Mouse (Mus musculus): ENCODE measurements around the gene Nat10. TPM values are rescaled to one million over a fixed set of nuclear protein-coding genes. Genes with fewer than 3 reads are reported as not detected.

The Nat10 gene
- polyA plus RNA-seq, 1 experiment from 2014 or later: 8.8 TPM

DNA sequence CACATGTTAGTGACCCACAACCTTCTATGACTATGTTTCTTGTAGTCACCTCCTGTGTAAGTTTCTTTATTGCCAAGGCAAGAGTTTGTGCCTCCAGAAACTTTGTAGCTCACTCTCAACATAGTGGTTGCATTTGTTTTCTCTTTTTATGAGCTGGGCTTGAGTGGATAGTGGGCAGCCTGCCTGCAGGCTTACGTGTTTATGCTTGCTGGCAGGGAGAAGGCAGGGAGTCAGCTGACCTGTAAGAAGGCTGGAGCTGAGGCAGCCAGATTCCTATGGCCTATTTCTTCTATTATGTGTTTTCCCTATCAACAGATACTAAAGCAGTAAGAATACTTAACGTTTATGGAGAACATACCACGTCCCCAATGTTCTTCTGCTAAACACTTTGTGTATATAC lies 64.9 kb downstream of the Nat10 start:
- Histone ChIP-seq H3K4me2 (replicated peaks; ENCODE audit: low read depth) (no peak overlapping the region), H3K9me3 (ENCODE audit: control insufficient read depth, low read length) (no peaks in the 10 kb centered on the region), H3K27ac (replicated peaks) (0 out of 2 replicates have a peak overlapping the region, but pooled peaks have one; percentile 8), H3K27me3 (ENCODE audit: control insufficient read depth, insufficient read depth, low read length) (no peaks in the 10 kb centered on the region), H3K4me3 (ENCODE audit: low read depth, low read length) (no peak overlapping the region), H3K36me3 (ENCODE audit: control insufficient read depth, insufficient read depth, low read length) (no peaks in the 10 kb centered on the region), H3K4me1 (replicated peaks; ENCODE audit: control insufficient read depth, insufficient read depth) (no peaks in the 10 kb centered on the region), H3K9ac (ENCODE audit: low read length) (no peak overlapping the region)
- WGBS: 44% methylated on average over 3 of the region's 3 CpGs
- TF ChIP-seq EP300 (optimal IDR thresholded peaks at IDR 0.05): no peak
- TF ChIP-seq CTCF (IDR thresholded peaks at IDR 0.05; ENCODE audit: low read depth): no peak
- DNase-seq (ENCODE audit: low spot score) (no peak), ATAC-seq (ENCODE audit: low FRiP score, low TSS enrichment) (no peak; the same call in 1 of the 2 replicates)

DNA sequence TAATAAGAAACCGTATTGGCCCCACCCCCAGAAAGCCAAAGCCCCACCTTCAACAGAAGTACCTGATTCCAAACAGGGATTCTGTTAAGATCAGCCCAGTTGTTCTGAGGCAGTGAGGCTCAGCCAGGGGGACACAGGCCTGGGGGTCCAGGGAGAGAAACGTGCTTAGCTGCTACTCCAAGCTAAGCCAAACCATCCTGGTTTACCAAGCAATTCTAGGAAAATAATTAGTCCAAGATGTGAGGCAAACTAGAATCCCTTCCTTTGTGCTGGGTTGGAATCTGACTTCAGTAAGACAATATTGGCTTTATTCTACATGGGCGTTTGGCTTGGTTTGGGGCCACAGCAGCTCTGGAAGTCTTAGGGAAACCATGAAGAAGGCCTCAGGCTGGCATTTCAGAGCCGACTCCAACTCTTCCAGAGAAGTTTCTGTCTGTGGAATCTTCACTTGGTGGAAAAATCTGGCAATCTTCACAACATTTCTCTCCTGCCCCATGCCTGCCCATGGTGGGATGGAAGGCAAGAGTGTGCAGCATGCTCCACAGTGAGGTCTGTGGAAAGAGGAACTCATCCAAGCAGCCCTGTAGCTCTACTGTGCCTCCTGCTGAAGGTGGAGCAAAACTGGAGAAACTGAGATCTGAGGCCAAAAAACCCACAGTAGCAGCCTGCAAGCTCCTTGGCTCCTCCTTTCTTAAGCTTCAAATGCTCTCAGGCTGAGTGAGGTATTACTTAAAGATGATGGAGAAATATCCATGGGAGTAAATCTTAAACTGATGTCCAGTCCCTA lies 66.1 kb downstream of the Nat10 start:
- Histone ChIP-seq H3K4me2 (replicated peaks; ENCODE audit: low read depth) (no peak overlapping the region), H3K27ac (replicated peaks) (no peak overlapping the region), H3K9me3 (ENCODE audit: control insufficient read depth, low read length) (no peaks in the 10 kb centered on the region), H3K4me1 (replicated peaks; ENCODE audit: control insufficient read depth, insufficient read depth) (no peaks in the 10 kb centered on the region), H3K36me3 (ENCODE audit: control insufficient read depth, insufficient read depth, low read length) (no peaks in the 10 kb centered on the region), H3K4me3 (ENCODE audit: low read depth, low read length) (no peak overlapping the region), H3K27me3 (ENCODE audit: control insufficient read depth, insufficient read depth, low read length) (no peaks in the 10 kb centered on the region), H3K9ac (ENCODE audit: low read length) (no peak overlapping the region)
- 83% methylated on average over 4 of the region's 4 CpGs for WGBS
- DNase-seq (ENCODE audit: low spot score): no peak
- TF ChIP-seq EP300 (optimal IDR thresholded peaks at IDR 0.05) (no peak), CTCF (IDR thresholded peaks at IDR 0.05; ENCODE audit: low read depth) (no peak)
- ATAC-seq (ENCODE audit: low FRiP score, low TSS enrichment): no peak

DNA sequence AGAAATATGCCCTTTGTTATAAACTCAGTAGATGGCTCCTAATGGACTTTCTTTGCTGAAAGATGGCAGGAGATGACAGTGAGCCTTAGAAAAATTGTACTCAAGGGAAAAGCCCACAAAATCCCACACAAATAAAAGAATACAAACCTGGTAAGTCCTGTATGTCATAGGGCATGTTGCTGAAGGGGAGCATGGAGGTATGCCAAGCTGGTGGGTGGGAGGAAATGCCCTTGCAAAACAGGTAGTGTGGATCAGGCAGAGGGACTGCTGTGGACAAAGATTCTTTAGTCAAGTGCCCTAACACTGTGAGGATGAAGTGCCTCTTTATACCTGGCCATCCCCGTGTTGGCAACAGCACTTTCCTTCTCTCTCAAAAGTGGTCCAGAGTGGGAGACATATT lies 68.3 kb downstream of the Nat10 start:
- H3K4me3 ChIP-seq (ENCODE audit: low read depth, low read length): no peak overlapping the region
- H3K4me2 ChIP-seq (replicated peaks; ENCODE audit: low read depth): no peak overlapping the region
- no peaks in the 10 kb centered on the region for H3K36me3 ChIP-seq (ENCODE audit: control insufficient read depth, insufficient read depth, low read length)
- H3K9ac ChIP-seq (ENCODE audit: low read length): no peak overlapping the region
- H3K27me3 ChIP-seq (ENCODE audit: control insufficient read depth, insufficient read depth, low read length): no peaks in the 10 kb centered on the region
- H3K27ac ChIP-seq (replicated peaks): no peak overlapping the region
- TF ChIP-seq CTCF (IDR thresholded peaks at IDR 0.05; ENCODE audit: low read depth) (no peak), EP300 (optimal IDR thresholded peaks at IDR 0.05) (no peak)
- no peaks in the 10 kb centered on the region for H3K4me1 ChIP-seq (replicated peaks; ENCODE audit: control insufficient read depth, insufficient read depth)
- no peaks in the 10 kb centered on the region for H3K9me3 ChIP-seq (ENCODE audit: control insufficient read depth, low read length)
- DNase-seq (ENCODE audit: low spot score): no peak
- no peak for ATAC-seq (ENCODE audit: low FRiP score, low TSS enrichment)
- 92% methylated on average over 1 of the region's 1 CpGs for WGBS

- DNase-seq (ENCODE audit: low spot score) (no peak), ATAC-seq (ENCODE audit: low FRiP score, low TSS enrichment) (no peak)
- Histone ChIP-seq H3K36me3 (ENCODE audit: control insufficient read depth, insufficient read depth, low read length) (no peaks in the 10 kb centered on the region), H3K9me3 (ENCODE audit: control insufficient read depth, low read length) (no peaks in the 10 kb centered on the region), H3K4me3 (ENCODE audit: low read depth, low read length) (no peak overlapping the region), H3K4me2 (replicated peaks; ENCODE audit: low read depth) (no peak overlapping the region), H3K4me1 (replicated peaks; ENCODE audit: control insufficient read depth, insufficient read depth) (no peaks in the 10 kb centered on the region), H3K27me3 (ENCODE audit: control insufficient read depth, insufficient read depth, low read length) (no peaks in the 10 kb centered on the region), H3K27ac (replicated peaks) (no peak overlapping the region), H3K9ac (ENCODE audit: low read length) (no peak overlapping the region)
- 57% methylated on average over 1 of the region's 1 CpGs for WGBS
- TF ChIP-seq EP300 (optimal IDR thresholded peaks at IDR 0.05): no peak
- TF ChIP-seq CTCF (IDR thresholded peaks at IDR 0.05; ENCODE audit: low read depth): no peak
Observed at GRCm38 (mm10) chr2:103691278-103691677, 69.8 kb downstream of the Nat10 start.

GRCm38 (mm10) chr2:103690828-103691227 lies 70.2 kb downstream of the Nat10 start:
- Histone ChIP-seq H3K9me3 (ENCODE audit: control insufficient read depth, low read length) (no peaks in the 10 kb centered on the region), H3K36me3 (ENCODE audit: control insufficient read depth, insufficient read depth, low read length) (no peaks in the 10 kb centered on the region), H3K4me1 (replicated peaks; ENCODE audit: control insufficient read depth, insufficient read depth) (no peaks in the 10 kb centered on the region), H3K4me2 (replicated peaks; ENCODE audit: low read depth) (no peak overlapping the region), H3K4me3 (ENCODE audit: low read depth, low read length) (no peak overlapping the region), H3K27ac (replicated peaks) (no peak overlapping the region; the same call in 1 of the 2 replicates), H3K9ac (ENCODE audit: low read length) (no peak overlapping the region), H3K27me3 (ENCODE audit: control insufficient read depth, insufficient read depth, low read length) (no peaks in the 10 kb centered on the region)
- no peak for DNase-seq (ENCODE audit: low spot score)
- TF ChIP-seq EP300 (optimal IDR thresholded peaks at IDR 0.05) (no peak), CTCF (IDR thresholded peaks at IDR 0.05; ENCODE audit: low read depth) (no peak)
- WGBS: 49% methylated on average over 5 of the region's 5 CpGs
- peak; percentile 32; the same call in 1 of the 2 replicates for ATAC-seq (ENCODE audit: low FRiP score, low TSS enrichment)

DNA sequence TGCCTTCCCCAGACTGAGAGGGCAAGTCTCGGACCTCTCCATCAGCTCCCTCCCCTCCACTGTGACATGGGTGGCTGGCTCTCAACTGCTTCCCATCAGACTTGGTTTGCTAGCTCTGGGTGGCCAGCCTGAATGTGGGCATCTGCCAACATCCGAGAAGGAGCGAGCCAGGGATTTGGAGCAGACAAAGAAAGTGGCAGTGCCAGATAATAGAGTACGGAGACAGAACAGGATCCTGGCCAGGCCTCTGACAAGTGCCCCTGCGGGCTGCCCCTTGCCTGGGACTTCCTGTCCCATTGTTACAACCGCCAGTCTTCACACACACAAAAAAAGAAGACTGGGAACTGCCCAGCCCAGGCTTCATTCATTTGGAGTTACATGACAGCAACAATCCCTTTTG lies 70.6 kb downstream of the Nat10 start:
- Histone ChIP-seq H3K27me3 (ENCODE audit: control insufficient read depth, insufficient read depth, low read length) (no peaks in the 10 kb centered on the region), H3K4me3 (ENCODE audit: low read depth, low read length) (no peak overlapping the region), H3K9me3 (ENCODE audit: control insufficient read depth, low read length) (no peaks in the 10 kb centered on the region), H3K4me2 (replicated peaks; ENCODE audit: low read depth) (no peak overlapping the region), H3K27ac (replicated peaks) (peak overlapping the region; percentile 40; the same call in 1 of the 2 replicates), H3K4me1 (replicated peaks; ENCODE audit: control insufficient read depth, insufficient read depth) (0 out of 2 replicates have a peak, but pooled peaks cover 1% of the 10 kb centered on the region), H3K36me3 (ENCODE audit: control insufficient read depth, insufficient read depth, low read length) (no peaks in the 10 kb centered on the region), H3K9ac (ENCODE audit: low read length) (no peak overlapping the region)
- ATAC-seq (ENCODE audit: low FRiP score, low TSS enrichment) (peak; percentile 8; the same call in 1 of the 2 replicates), DNase-seq (ENCODE audit: low spot score) (no peak)
- TF ChIP-seq CTCF (IDR thresholded peaks at IDR 0.05; ENCODE audit: low read depth) (no peak), EP300 (optimal IDR thresholded peaks at IDR 0.05) (no peak)
- WGBS: 27% methylated on average over 6 of the region's 6 CpGs
